Mouse (Mus musculus) megakaryocyte, embryonic 14.5 days (primary cell): ENCODE measurements at regions not wholly inside any gene's neighbourhood (a gene's known extent, or its start where the extent isn't known, plus 50 kb on each side); places are given as distances from the start of the nearest gene placed in this dataset.

Source experiments
- FLI1 ChIP-seq: IDR thresholded peaks from 2 replicates; pipeline ENCODE4 v1.6.1; 2012; ENCODE audit warnings: low read length, inconsistent platforms, mixed read lengths
- GATA1 ChIP-seq: IDR thresholded peaks from 3 replicates; pipeline ENCODE4 v1.6.1; 2012; ENCODE audit warnings: mixed read lengths, low read length, inconsistent platforms, borderline replicate concordance

GRCm38 (mm10) chr2:171331529-171331928, 599.9 kb downstream of the Dok5 start:
- TF ChIP-seq FLI1 (no peak), GATA1 (no peak)
